Mouse (Mus musculus) small intestine, adult 2 months (tissue): ENCODE measurements around the gene Cadps2.

Experiments
- CTCF ChIP-seq: fragments of 200-500 bp; IDR thresholded peaks from 2 replicates; pipeline ENCODE4 v1.5.1; 2012; ENCODE audit warnings: low read depth, mild to moderate bottlenecking, control low read depth, inconsistent platforms, low read length, moderate library complexity, mixed read lengths; ENCODE audit not compliant: insufficient replicate concordance, insufficient read length; ENCODE audit errors: extremely low read depth
- POLR2A ChIP-seq: fragments of 200-500 bp; IDR thresholded peaks from 2 replicates; pipeline ENCODE4 v1.6.1; 2012; ENCODE audit warnings: low read depth, mild to moderate bottlenecking, control low read depth, inconsistent platforms, low read length, moderate library complexity

GRCm38 (mm10) chr6:23337411-23338063, 501.7 kb downstream of the Cadps2 start:
- no peak for TF ChIP-seq POLR2A
- TF ChIP-seq CTCF, result no peak
